Mouse (Mus musculus) testis, adult 2 months (tissue): ENCODE measurements around the gene Gm6904. TPM values are rescaled to one million over a fixed set of nuclear protein-coding genes. Genes with fewer than 3 reads are reported as not detected.
A peak's percentile ranks its signal among the peaks of the same experiment; 100 is the strongest.
"Not testable (repeated sequence)": the region's sequence is repeated elsewhere in the genome, so short reads cannot be mapped to it uniquely, and the experiment has no call there.

Experiments used
- H3K27ac ChIP-seq: fragments of 200-500 bp; 2 replicates; pipeline ENCODE4 v1.5.1; 2012; ENCODE audit warnings: low read depth, low read length; ENCODE audit not compliant: control insufficient read depth, insufficient read depth
- H3K27me3 ChIP-seq: fragments of 200-500 bp; 2 replicates; pipeline ENCODE4 v1.6.1; 2012; ENCODE audit warnings: mild to moderate bottlenecking, low read length, moderate library complexity; ENCODE audit not compliant: control insufficient read depth, insufficient read depth
- H3K36me3 ChIP-seq: fragments of 200-500 bp; 2 replicates; pipeline ENCODE4 v1.6.1; 2012; ENCODE audit warnings: mild to moderate bottlenecking, low read length; ENCODE audit not compliant: control insufficient read depth, insufficient read depth
- H3K4me1 ChIP-seq: fragments of 200-500 bp; 2 replicates; pipeline ENCODE4 v1.6.1; 2012; ENCODE audit warnings: low read length; ENCODE audit not compliant: control insufficient read depth, insufficient read depth
- H3K4me3 ChIP-seq: fragments of 200-500 bp; 2 replicates; pipeline ENCODE4 v1.5.1; 2012; ENCODE audit warnings: low read depth, mild to moderate bottlenecking, low read length, moderate library complexity, mixed read lengths; ENCODE audit not compliant: control insufficient read depth
- CTCF ChIP-seq: fragments of 200-500 bp; IDR thresholded peaks from 2 replicates; pipeline ENCODE4 v1.5.1; 2012; ENCODE audit warnings: low read depth, mild to moderate bottlenecking, inconsistent platforms, low read length, moderate library complexity; ENCODE audit not compliant: control insufficient read depth, insufficient read depth, insufficient replicate concordance
- POLR2A ChIP-seq: fragments of 200-500 bp; IDR thresholded peaks from 2 replicates; pipeline ENCODE4 v1.6.1; 2012; ENCODE audit warnings: low read depth, mild to moderate bottlenecking, inconsistent platforms, low read length, moderate library complexity; ENCODE audit not compliant: control insufficient read depth
- polyA plus RNA-seq: library from polyadenylated mRNA; depleted of rRNA; stranded (reverse); fragments of >200 nt; gene quantifications from 2 replicates; pipeline ENCODE4 v1.2.3, GENCODE M21; 2012; rRNA removed

Gene Gm6904
- polyA plus RNA-seq = not detected in 2 replicates

DNA sequence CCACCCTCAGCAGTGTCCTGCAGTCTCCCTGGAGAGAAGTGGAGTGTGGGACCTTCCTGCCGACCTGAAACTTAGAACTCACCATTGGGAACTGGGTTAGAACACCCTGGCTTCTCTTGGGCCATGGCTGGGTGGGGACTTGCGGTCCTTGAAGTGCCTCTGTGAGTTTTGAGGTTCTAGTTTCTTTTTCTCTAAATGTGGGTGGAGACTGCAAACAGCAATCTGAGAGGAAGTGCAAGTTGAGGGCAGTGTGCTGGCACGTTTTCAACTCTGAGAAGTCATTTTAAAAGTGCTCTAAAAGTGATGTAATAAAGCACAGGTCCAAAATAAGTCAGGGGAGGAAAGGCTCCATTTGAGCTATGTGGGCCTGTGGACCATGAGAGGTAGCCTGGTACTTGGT is at the start of gene Gm6904:
Gene Gm6904 (minus strand): TSS at position 161 of the 400 bp plus-strand sequence.
- no peaks in the 10 kb centered on the region for H3K36me3 ChIP-seq
- H3K4me3 ChIP-seq = no peak within 1 kb of the TSS
- TF ChIP-seq CTCF = no peak
- TF ChIP-seq POLR2A = no peak
- H3K4me1 ChIP-seq = no peaks in the 10 kb centered on the region
- H3K27ac ChIP-seq = no peak within 1 kb of the TSS
- no peaks in the 10 kb centered on the region for H3K27me3 ChIP-seq

GRCm38 (mm10) chr14:59297391-59297790 is 37.4 kb upstream of the Gm6904 start, which contains the start of gene Phf11a:
Gene Phf11a (minus strand): TSS chr14:59297522.
- not testable (repeated sequence) for H3K4me1 ChIP-seq, H3K27ac ChIP-seq, H3K4me3 ChIP-seq, H3K27me3 ChIP-seq, H3K36me3 ChIP-seq

- H3K27ac ChIP-seq, H3K4me3 ChIP-seq, H3K27me3 ChIP-seq, H3K36me3 ChIP-seq, H3K4me1 ChIP-seq: not testable (repeated sequence)
These were observed 31.8 kb upstream of the Gm6904 start for GRCm38 (mm10) chr14:59291769-59292168.

DNA sequence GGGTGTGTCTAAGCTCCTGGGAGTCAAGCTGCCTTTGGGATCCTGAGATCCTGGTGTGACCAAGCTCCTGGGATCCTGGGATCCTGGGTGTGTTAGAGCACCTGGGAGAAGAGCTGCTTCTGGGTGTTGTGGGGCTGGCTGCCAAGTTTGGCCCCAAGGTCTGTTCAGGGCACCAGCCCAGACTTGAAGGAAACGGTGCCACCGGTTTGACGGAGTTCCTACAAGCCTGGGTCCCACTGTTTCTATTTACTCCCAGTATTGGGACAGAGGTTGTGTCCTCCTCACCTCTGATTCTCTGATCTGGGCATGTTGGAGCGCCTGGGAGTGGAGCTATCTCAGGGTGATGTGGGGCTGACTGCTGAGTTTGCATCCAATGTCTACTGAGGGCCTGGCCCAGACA is 14.9 kb upstream of the Gm6904 start:
- H3K27me3 ChIP-seq, H3K27ac ChIP-seq, H3K4me1 ChIP-seq, H3K36me3 ChIP-seq, H3K4me3 ChIP-seq: not testable (repeated sequence)

DNA sequence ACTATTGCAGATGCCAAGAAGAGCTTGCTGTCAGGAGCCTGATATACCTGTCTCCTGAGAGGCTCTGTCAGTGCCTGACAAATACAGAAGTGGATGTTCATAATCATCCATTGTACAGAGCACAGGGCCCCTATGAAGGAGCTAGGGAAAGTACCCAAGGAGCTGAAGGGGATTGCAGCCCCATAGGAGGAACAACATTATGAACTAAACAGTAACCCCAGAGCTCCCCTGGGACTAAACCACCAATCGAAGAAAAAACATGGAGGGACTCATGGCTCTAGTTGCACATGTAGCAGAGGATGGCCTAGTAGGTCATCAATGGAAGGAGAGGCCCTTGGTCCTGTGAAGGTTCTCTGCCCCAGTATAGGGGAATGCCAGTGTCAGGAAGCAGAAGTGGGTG is 4.2 kb downstream of the Gm6904 start:
- H3K27ac ChIP-seq, H3K4me1 ChIP-seq, H3K36me3 ChIP-seq, H3K27me3 ChIP-seq, H3K4me3 ChIP-seq: not testable (repeated sequence)

DNA sequence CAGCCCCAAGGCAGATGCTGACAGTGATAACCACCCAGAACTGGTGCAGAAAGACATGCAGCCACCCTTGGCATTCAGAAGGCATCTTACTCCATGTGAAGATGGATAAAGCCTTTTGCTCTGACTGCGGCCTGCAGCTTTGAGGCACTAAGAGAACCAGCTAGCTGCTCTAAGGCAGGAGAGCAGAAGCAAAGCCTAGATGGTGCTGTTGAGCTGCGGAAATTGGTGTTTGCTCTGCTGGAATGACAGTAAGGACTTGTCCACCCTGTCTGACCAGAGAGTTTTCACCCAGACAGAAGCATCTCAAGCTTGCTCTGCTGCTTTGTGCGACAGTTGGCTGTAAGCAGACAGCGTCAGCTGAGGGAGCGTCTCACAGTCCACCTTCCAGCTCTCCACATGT is 9.7 kb downstream of the Gm6904 start:
- not testable (repeated sequence) for H3K27me3 ChIP-seq, H3K4me3 ChIP-seq, H3K36me3 ChIP-seq

GRCm38 (mm10) chr14:59233635-59234034 is 26.4 kb downstream of the Gm6904 start:
- Histone ChIP-seq H3K4me1 (no peaks in the 10 kb centered on the region), H3K27ac (no peak overlapping the region), H3K4me3 (no peak overlapping the region), H3K27me3 (no peaks in the 10 kb centered on the region), H3K36me3 (no peaks in the 10 kb centered on the region)
- TF ChIP-seq CTCF = no peak
- TF ChIP-seq POLR2A = no peak

More for the DNA sequence above, 9.7 kb downstream of the Gm6904 start:
- not testable (repeated sequence) for H3K27ac ChIP-seq, H3K4me1 ChIP-seq

- Histone ChIP-seq H3K4me1 (no peaks in the 10 kb centered on the region), H3K27ac (no peak overlapping the region), H3K36me3 (no peaks in the 10 kb centered on the region), H3K27me3 (no peaks in the 10 kb centered on the region), H3K4me3 (no peak overlapping the region)
- TF ChIP-seq POLR2A (no peak), CTCF (peak; percentile 30; the same call in 1 of the 2 replicates)
These were observed 28.0 kb downstream of the Gm6904 start for GRCm38 (mm10) chr14:59232003-59232402.
